Mouse (Mus musculus): ENCODE measurements around the gene Cdon. TPM values are rescaled to one million over a fixed set of nuclear protein-coding genes. Genes with fewer than 3 reads are reported as not detected.

The Cdon gene
- polyA plus RNA-seq, 1 experiment from 2014 or later: 1.9 TPM

DNA sequence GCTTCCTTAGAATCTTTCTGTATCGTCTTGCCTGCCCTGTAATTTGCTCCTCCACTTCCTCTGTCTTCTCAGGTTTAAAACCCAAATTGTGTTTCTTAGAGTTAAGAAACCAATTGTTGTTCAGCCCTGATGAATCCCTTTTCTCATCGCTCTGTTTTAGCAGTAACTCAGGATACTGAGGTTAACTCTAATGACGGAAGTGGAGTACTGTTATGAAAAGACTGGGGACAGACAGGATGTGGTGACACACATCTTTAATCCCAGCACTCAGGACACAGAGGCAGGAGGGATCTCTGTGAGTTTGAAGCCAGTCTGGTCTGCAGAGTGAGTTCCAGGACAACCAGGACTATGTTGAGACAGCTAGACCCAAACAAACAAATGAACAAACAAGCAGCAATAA is 74.5 kb downstream of the Cdon start:
- no peak for TF ChIP-seq CTCF (IDR thresholded peaks at IDR 0.05; ENCODE audit: low read depth)
- Histone ChIP-seq H3K36me3 (ENCODE audit: control insufficient read depth, insufficient read depth) (peaks cover 9% of the 10 kb centered on the region; the same call in 1 of the 2 replicates), H3K4me3 (ENCODE audit: low read depth, low read length) (no peak overlapping the region), H3K9me3 (ENCODE audit: control insufficient read depth) (no peaks in the 10 kb centered on the region), H3K27ac (ENCODE audit: low read depth, low read length) (no peak overlapping the region), H3K27me3 (replicated peaks; ENCODE audit: control insufficient read depth, insufficient read depth, low read length) (no peaks in the 10 kb centered on the region), H3K9ac (ENCODE audit: low read depth, low read length) (no peak overlapping the region), H3K4me2 (replicated peaks; ENCODE audit: low read depth) (no peak overlapping the region), H3K4me1 (replicated peaks; ENCODE audit: control insufficient read depth, insufficient read depth, low read length) (no peaks in the 10 kb centered on the region; the same call in 1 of the 2 replicates)
- no peak for ATAC-seq
- WGBS: 71% methylated on average over 3 of the region's 3 CpGs

DNA sequence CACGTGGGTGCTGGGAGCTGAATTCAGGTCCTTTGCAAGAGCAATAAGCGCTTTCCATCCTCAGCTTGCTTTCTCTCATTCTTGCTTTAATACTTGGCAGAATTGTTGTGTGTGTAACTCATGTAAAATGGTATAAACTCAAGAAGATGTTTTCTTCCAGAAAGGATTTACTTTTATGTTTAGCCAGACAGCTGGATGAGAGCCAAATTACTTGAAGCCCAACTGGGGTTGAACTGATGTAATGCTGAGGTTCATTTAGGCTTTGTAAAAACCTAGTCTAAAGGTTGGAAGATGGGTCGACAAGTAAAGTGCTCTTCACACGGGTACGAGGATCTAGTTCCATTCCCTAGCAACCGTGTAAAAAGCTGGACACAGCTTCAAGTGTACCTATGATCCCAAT is 79.0 kb downstream of the Cdon start:
- 82% methylated on average over 6 of the region's 6 CpGs for WGBS
- no peaks in the 10 kb centered on the region for H3K9me3 ChIP-seq (ENCODE audit: control insufficient read depth)
- TF ChIP-seq CTCF (IDR thresholded peaks at IDR 0.05; ENCODE audit: low read depth): no peak
- no peak overlapping the region for H3K27ac ChIP-seq (ENCODE audit: low read depth, low read length)
- no peak for ATAC-seq
- H3K27me3 ChIP-seq (replicated peaks; ENCODE audit: control insufficient read depth, insufficient read depth, low read length): no peaks in the 10 kb centered on the region
- H3K9ac ChIP-seq (ENCODE audit: low read depth, low read length): no peak overlapping the region
- no peaks in the 10 kb centered on the region; the same call in 1 of the 2 replicates for H3K4me1 ChIP-seq (replicated peaks; ENCODE audit: control insufficient read depth, insufficient read depth, low read length)
- no peak overlapping the region for H3K4me3 ChIP-seq (ENCODE audit: low read depth, low read length)
- no peak overlapping the region for H3K4me2 ChIP-seq (replicated peaks; ENCODE audit: low read depth)
- peaks cover 12% of the 10 kb centered on the region; the same call in 1 of the 2 replicates for H3K36me3 ChIP-seq (ENCODE audit: control insufficient read depth, insufficient read depth)

DNA sequence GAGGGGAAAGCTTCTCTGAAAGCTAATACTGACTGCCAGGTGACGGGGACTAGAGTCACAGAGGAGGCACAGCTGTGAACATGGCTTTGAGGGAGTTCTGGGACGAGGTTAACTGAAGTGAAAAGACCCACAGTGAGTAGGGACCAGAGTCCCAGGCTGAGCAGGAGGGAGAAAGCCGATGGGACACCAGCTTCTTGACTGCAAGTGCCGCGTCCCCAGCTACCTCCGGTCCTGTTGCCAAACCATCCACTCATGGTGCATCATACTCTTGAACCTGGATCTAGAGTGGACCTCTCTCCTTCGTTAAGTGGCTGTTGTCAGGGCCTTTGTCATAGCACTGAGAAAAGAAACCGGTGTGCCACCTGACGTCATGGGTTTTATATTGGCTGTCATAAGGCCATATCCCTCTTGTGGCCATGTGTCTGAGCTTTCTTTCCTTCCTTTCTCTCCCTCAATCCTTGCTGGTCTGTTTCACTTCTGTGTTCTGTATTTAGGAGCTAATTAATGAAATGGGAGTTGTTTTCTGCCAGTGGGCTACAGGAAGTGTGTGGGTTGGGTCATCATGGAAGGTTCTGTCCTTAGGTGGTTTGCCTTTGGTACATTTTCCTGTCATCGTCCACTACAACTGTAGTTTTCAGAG is 81.6 kb downstream of the Cdon start:
- H3K9ac ChIP-seq (ENCODE audit: low read depth, low read length): no peak overlapping the region
- H3K9me3 ChIP-seq (ENCODE audit: control insufficient read depth): no peaks in the 10 kb centered on the region
- peaks cover 12% of the 10 kb centered on the region; the same call in 1 of the 2 replicates for H3K36me3 ChIP-seq (ENCODE audit: control insufficient read depth, insufficient read depth)
- no peaks in the 10 kb centered on the region for H3K27me3 ChIP-seq (replicated peaks; ENCODE audit: control insufficient read depth, insufficient read depth, low read length)
- H3K27ac ChIP-seq (ENCODE audit: low read depth, low read length): no peak overlapping the region
- H3K4me1 ChIP-seq (replicated peaks; ENCODE audit: control insufficient read depth, insufficient read depth, low read length): no peaks in the 10 kb centered on the region
- ATAC-seq: no peak
- H3K4me2 ChIP-seq (replicated peaks; ENCODE audit: low read depth): no peak overlapping the region
- TF ChIP-seq CTCF (IDR thresholded peaks at IDR 0.05; ENCODE audit: low read depth): no peak
- WGBS: 92% methylated on average over 10 of the region's 10 CpGs
- no peak overlapping the region for H3K4me3 ChIP-seq (ENCODE audit: low read depth, low read length)

DNA sequence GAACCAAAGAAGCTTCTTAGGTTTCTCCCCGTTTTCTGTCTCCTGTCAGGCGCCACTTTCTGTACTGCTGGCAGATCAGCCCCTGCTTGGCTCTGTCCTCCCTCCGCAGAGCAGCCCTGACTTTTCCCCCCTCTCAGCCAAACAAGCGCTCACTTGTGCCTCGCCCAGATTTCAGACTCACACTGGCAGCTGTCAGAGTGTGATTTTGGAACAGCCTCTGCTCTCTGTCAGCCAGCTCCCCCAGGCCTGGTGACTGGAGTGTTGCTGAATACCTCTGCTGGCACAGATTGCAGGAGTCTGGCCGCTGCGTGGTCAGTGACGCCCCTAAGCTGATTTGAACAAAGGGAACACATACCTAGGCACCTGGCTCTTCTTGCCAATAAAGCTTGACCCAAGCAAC is 87.3 kb downstream of the Cdon start:
- Histone ChIP-seq H3K4me1 (replicated peaks; ENCODE audit: control insufficient read depth, insufficient read depth, low read length) (no peaks in the 10 kb centered on the region), H3K27me3 (replicated peaks; ENCODE audit: control insufficient read depth, insufficient read depth, low read length) (no peaks in the 10 kb centered on the region), H3K4me2 (replicated peaks; ENCODE audit: low read depth) (no peak overlapping the region), H3K36me3 (ENCODE audit: control insufficient read depth, insufficient read depth) (no peaks in the 10 kb centered on the region), H3K4me3 (ENCODE audit: low read depth, low read length) (no peak overlapping the region), H3K27ac (ENCODE audit: low read depth, low read length) (no peak overlapping the region), H3K9me3 (ENCODE audit: control insufficient read depth) (no peaks in the 10 kb centered on the region), H3K9ac (ENCODE audit: low read depth, low read length) (no peak overlapping the region)
- 54% methylated on average over 8 of the region's 8 CpGs for WGBS
- ATAC-seq: no peak
- TF ChIP-seq CTCF (IDR thresholded peaks at IDR 0.05; ENCODE audit: low read depth): no peak

DNA sequence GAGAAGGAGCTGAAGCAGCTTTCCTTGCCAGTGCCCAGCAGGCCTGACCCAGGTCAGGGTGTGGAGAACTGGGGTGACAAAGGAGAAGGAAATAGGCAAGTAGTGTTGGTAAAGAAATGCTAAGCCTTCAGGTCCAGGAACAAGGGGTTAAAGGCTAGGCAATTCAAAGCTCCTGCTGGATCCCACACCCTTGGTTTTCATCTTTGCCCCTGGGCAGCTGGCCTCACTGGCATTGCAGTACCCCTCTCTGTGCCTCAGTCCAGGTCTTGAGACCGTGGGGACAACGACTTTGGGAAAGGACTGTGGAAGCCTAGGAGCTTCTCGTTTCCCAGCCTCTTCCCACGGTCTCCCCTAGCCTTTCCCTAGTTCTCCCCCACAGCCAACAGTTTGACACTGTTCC is 93.0 kb downstream of the Cdon start:
- no peak for TF ChIP-seq CTCF (IDR thresholded peaks at IDR 0.05; ENCODE audit: low read depth)

DNA sequence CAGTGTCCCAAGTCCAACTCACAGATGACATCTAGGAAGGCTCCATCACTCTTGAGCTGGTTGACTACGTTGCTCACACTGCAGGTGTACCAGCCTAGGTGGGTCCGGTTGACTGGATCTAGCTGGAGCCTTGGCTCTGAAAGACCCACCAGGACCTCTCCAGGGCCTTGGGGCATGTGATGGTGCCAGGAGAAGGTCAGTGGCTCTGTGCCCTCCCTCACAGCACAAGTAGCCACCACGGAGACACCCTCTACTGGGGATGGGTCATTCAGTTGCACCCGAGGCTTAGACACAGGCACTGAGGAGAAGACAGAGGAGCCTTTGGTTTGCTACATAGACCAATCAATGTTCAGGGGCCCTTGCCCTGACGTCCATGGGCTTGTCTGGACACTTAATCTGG is 95.3 kb downstream of the Cdon start:
- Histone ChIP-seq H3K9me3 (ENCODE audit: control insufficient read depth) (no peaks in the 10 kb centered on the region), H3K36me3 (ENCODE audit: control insufficient read depth, insufficient read depth) (no peaks in the 10 kb centered on the region), H3K9ac (ENCODE audit: low read depth, low read length) (no peak overlapping the region), H3K4me2 (replicated peaks; ENCODE audit: low read depth) (no peak overlapping the region), H3K27ac (ENCODE audit: low read depth, low read length) (no peak overlapping the region), H3K4me3 (ENCODE audit: low read depth, low read length) (no peak overlapping the region), H3K4me1 (replicated peaks; ENCODE audit: control insufficient read depth, insufficient read depth, low read length) (no peaks in the 10 kb centered on the region), H3K27me3 (replicated peaks; ENCODE audit: control insufficient read depth, insufficient read depth, low read length) (no peaks in the 10 kb centered on the region)
- WGBS: 86% methylated on average over 5 of the region's 5 CpGs
- no peak for TF ChIP-seq CTCF (IDR thresholded peaks at IDR 0.05; ENCODE audit: low read depth)
- ATAC-seq: no peak

More for the DNA sequence above, 93.0 kb downstream of the Cdon start:
- Histone ChIP-seq H3K4me3 (ENCODE audit: low read depth, low read length) (no peak overlapping the region), H3K36me3 (ENCODE audit: control insufficient read depth, insufficient read depth) (no peaks in the 10 kb centered on the region), H3K4me1 (replicated peaks; ENCODE audit: control insufficient read depth, insufficient read depth, low read length) (no peaks in the 10 kb centered on the region), H3K9me3 (ENCODE audit: control insufficient read depth) (no peaks in the 10 kb centered on the region), H3K9ac (ENCODE audit: low read depth, low read length) (no peak overlapping the region), H3K27ac (ENCODE audit: low read depth, low read length) (no peak overlapping the region), H3K27me3 (replicated peaks; ENCODE audit: control insufficient read depth, insufficient read depth, low read length) (no peaks in the 10 kb centered on the region), H3K4me2 (replicated peaks; ENCODE audit: low read depth) (no peak overlapping the region)
- 83% methylated on average over 4 of the region's 4 CpGs for WGBS
- ATAC-seq: no peak
